In genomic region chr12:102885735-102886134, GRCm38 (mm10) we compare ENCODE assay signal across 10 mouse cellular contexts. TPM values are rescaled to one million over a fixed set of nuclear protein-coding genes. Genes with fewer than 3 reads are reported as not detected.
A peak's percentile ranks its signal among the peaks of the same experiment; 100 is the strongest.
DNase-seq lines count a peak whose midpoint lies in the region; ATAC-seq and TF ChIP-seq lines count a peak whose summit lies in the region.
"Had no signal": no experiment of that assay in that cellular context is flagged by ENCODE, and none has a peak within 500 bp of the region (broad histone marks: within the 10 kb centered on the region; RNA-seq: fewer than 3 reads in every experiment).

No protein-coding gene starts in this region.

- ATAC-seq in lung, postnatal 0 days = no peak
- ATAC-seq in embryonic facial prominence, embryonic 13.5 days (ENCODE audit: insufficient number of reproducible peaks, insufficient read depth, low FRiP score, low TSS enrichment, low read depth) = no peak

- no peaks in the 10 kb centered on the region for H3K36me3 ChIP-seq in lung, postnatal 0 days (ENCODE audit: insufficient read depth, low read length)
- H3K36me3 ChIP-seq in embryonic facial prominence, embryonic 13.5 days = no peaks in the 10 kb centered on the region

- 18% methylated on average over 5 of the region's 5 CpGs for WGBS in lung, postnatal 0 days
- WGBS in embryonic facial prominence, embryonic 13.5 days = 19% methylated on average over 5 of the region's 5 CpGs

- H3K9ac ChIP-seq in lung, postnatal 0 days (replicated peaks; ENCODE audit: low read depth) = no peak overlapping the region
- H3K9ac ChIP-seq in embryonic facial prominence, embryonic 13.5 days = 0 out of 2 replicates have a peak overlapping the region, but pooled peaks have one; percentile 21

- H3K4me2 ChIP-seq in lung, postnatal 0 days (replicated peaks; ENCODE audit: low read depth, low read length) = no peak overlapping the region
- no peak overlapping the region for H3K4me2 ChIP-seq in embryonic facial prominence, embryonic 13.5 days

- TF ChIP-seq CTCF in lung, postnatal 0 days (IDR thresholded peaks at IDR 0.05) = peak; percentile 76

- no peaks in the 10 kb centered on the region for H3K27me3 ChIP-seq in lung, postnatal 0 days (replicated peaks; ENCODE audit: insufficient read depth, low read length)
- no peaks in the 10 kb centered on the region for H3K27me3 ChIP-seq in embryonic facial prominence, embryonic 13.5 days

- no peaks in the 10 kb centered on the region for H3K4me1 ChIP-seq in lung, postnatal 0 days (ENCODE audit: insufficient read depth, low read depth, low read length)
- H3K4me1 ChIP-seq in embryonic facial prominence, embryonic 13.5 days = no peaks in the 10 kb centered on the region

- peak; percentile 57 for DNase-seq in adrenal gland, adult 2 months
- DNase-seq in adrenal gland, adult 8-10 months = no peak
- peak; percentile 48 for DNase-seq in lung, postnatal 0 days (ENCODE audit: low spot score)
- DNase-seq in lung, adult 18-20 months = no peak
- DNase-seq in left cerebral cortex, adult 18-20 months (ENCODE audit: low spot score in 2 of 2) = peak; percentile 45 to 60
- peak; percentile 74 for DNase-seq in right cerebral cortex, adult 18-20 months
- no peak for DNase-seq in yolk sac, embryonic 10.5 days (ENCODE audit: low spot score)

- TF ChIP-seq EP300 in lung, postnatal 0 days (IDR thresholded peaks at IDR 0.05) = no peak

- no peak overlapping the region for H3K4me3 ChIP-seq in lung, postnatal 0 days (ENCODE audit: low read depth, low read length)
- H3K4me3 ChIP-seq in embryonic facial prominence, embryonic 13.5 days = no peak overlapping the region

- H3K27ac ChIP-seq in lung, postnatal 0 days (ENCODE audit: low read length) = no peak overlapping the region
- no peak overlapping the region for H3K27ac ChIP-seq in embryonic facial prominence, embryonic 13.5 days

- no peaks in the 10 kb centered on the region for H3K9me3 ChIP-seq in lung, postnatal 0 days (ENCODE audit: low read length)
- H3K9me3 ChIP-seq in embryonic facial prominence, embryonic 13.5 days = no peaks in the 10 kb centered on the region

RNA-seq across cellular contexts. Expression of gene Btbd7, which starts 7.5 kb away (rescaled TPM):
- 10 to 100 TPM; 37.4 to 49.2 TPM for total RNA-seq in adrenal gland, adult 2 months (2021)
- polyA plus RNA-seq in adrenal gland, adult 2 months (2012; rRNA removed) = 8.7 and 9.5 TPM in 2 replicates
- total RNA-seq in adrenal gland, adult 8-10 months (2022) = 10 to 100 TPM; 44.9 to 59.5 (median 54.3) TPM
- polyA plus RNA-seq in lung, postnatal 0 days (2015; fragmentation: Nextera tagmentation; extraction: Ambion mirVana) = 14.7 and 17.1 TPM in 2 replicates
- polyA plus RNA-seq in embryonic facial prominence, embryonic 13.5 days (2015; fragmentation: Nextera tagmentation; extraction: Ambion mirVana) = 25.8 and 26.3 TPM in 2 replicates
- 10 to 100 TPM; 18.4 to 19.6 TPM for total RNA-seq in left cerebral cortex, adult 18-20 months (2021)

RNA-seq across cellular contexts. Expression of gene Cox8c, which starts 13.4 kb away (rescaled TPM):
- total RNA-seq in adrenal gland, adult 2 months (2021) = not detected
- polyA plus RNA-seq in adrenal gland, adult 2 months (2012; rRNA removed) = not detected in 2 replicates
- not detected for total RNA-seq in adrenal gland, adult 8-10 months (2022)
- polyA plus RNA-seq in lung, postnatal 0 days (2015; fragmentation: Nextera tagmentation; extraction: Ambion mirVana) = not detected in 2 replicates
- polyA plus RNA-seq in embryonic facial prominence, embryonic 13.5 days (2015; fragmentation: Nextera tagmentation; extraction: Ambion mirVana) = not detected in 2 replicates
- not detected for total RNA-seq in left cerebral cortex, adult 18-20 months (2021)
- total RNA-seq: neutrophil, adult 5-6 weeks had no signal
- polyA plus RNA-seq: heart, embryonic 14.5 days had no signal

Comparison
In these comparisons a context has a peak if more than half of its experiments do, and no peak if none do; other contexts are left out.
1. DNase-seq: peak in adrenal gland, adult 2 months (single experiment), lung, postnatal 0 days (single experiment), left cerebral cortex, adult 18-20 months (2 of 2) and right cerebral cortex, adult 18-20 months (single experiment); none in adrenal gland, adult 8-10 months (single experiment), lung, adult 18-20 months (0 of 2) and yolk sac, embryonic 10.5 days (single experiment).